Mouse (Mus musculus): ENCODE measurements at regions not wholly inside any gene's neighbourhood (a gene's known extent, or its start where the extent isn't known, plus 50 kb on each side); places are given as distances from the start of the nearest gene placed in this dataset.

DNA sequence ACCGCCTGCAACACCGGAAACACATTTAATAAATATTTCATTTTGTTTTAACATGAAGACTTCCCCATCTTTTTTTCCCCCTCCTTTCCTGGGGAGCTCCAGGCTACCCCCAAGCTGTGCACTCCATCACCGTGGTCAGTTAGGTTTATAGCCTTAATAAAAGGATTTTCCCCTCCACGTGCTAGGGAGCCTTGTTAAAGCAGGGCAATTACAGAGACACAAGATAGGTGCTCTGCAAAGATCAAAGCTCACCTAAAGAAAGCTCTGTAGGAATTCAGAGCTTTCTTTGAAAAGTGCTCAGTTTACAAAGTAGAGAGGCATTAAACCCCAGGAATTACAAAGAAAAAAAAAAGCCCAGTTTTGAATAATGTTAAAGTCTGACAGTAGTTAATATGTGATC, 61.6 kb upstream of the Etaa1 start:
- CTCF ChIA-PET: no interaction called here

- CTCF ChIA-PET: no interaction called here
These were observed 60.9 kb upstream of the Etaa1 start for GRCm38 (mm10) chr11:18014610-18015009.

DNA sequence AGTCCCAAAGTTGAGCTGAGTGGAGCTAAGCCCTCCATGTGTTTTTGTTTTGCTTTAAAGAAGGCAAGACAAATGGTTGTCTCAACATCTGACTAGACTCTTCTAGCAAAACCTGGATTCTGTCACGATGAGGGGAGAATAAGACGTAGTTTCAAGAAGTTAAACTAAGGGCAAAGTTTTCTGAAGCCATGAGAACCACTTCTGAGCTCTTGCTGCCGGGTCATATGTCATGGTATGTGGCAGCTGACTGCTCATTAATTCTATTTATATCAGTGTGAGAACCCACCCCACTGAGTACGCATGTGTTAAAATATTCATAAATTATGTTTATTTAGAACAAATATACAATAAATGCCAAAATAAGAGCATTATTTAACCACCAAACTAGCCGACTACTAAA, 58.4 kb upstream of the Etaa1 start:
- CTCF ChIA-PET: no interaction called here

DNA sequence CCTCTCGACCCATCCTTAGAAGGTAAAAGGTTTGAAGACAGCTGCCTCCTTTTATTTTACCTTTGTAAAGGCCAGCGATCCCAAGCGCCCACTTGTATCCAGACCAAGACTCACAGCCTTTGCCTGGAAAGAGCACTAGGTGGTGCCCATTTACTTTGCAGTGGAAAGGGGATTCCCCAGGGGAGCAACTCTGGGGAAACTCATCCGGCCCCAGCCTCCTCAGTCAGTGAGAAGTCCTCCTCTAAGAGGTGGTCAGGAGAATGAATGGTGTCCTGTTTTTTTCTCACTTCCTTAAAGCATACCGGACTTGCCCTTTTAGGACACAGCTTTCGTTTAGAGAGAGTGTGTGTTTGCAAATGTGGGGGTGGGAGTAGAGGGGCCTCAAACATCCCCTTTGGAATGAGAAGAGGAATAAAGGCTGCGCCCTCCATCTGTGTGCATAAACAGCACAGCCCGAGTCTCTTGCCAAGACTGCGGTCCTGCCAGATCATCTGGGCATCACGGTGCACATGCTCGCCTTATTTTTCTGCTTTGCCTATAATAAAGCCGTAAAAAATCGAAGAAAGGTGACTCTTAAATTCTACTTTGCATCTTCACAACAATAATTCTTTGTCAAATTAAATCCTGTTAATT, 57.5 kb upstream of the Etaa1 start:
- CTCF ChIA-PET: no interaction called here

GRCm38 (mm10) chr11:18008140-18008539, 54.5 kb upstream of the Etaa1 start:
- CTCF ChIA-PET: no interaction called here

Data from spleen, embryonic (tissue).